Mouse (Mus musculus) heart, adult 2 months (tissue): Measurements from ENCODE around the gene Elovl6. TPM values are rescaled to one million over a fixed set of nuclear protein-coding genes. Genes with fewer than 3 reads are reported as not detected.

Experiments used
- DNase-seq, 2 experiments: peaks; one replicate each; pipeline ENCODE4 v3.0.0; 2021
- H3K27ac ChIP-seq: fragments of 200-600 bp; 2 replicates; pipeline ENCODE4 v1.8.1; 2022
- H3K27me3 ChIP-seq: fragments of 200-500 bp; 2 replicates; pipeline ENCODE4 v1.6.1; 2012; ENCODE audit warnings: mild to moderate bottlenecking, low read length, inconsistent platforms, mixed read lengths; ENCODE audit not compliant: control insufficient read depth, insufficient read depth
- H3K36me3 ChIP-seq: fragments of 200-500 bp; 2 replicates; pipeline ENCODE4 v1.6.1; 2012; ENCODE audit warnings: low read length, inconsistent platforms; ENCODE audit not compliant: control insufficient read depth, insufficient read depth
- H3K4me1 ChIP-seq: fragments of 200-500 bp; 2 replicates; pipeline ENCODE4 v1.6.1; 2011; ENCODE audit warnings: low read length; ENCODE audit not compliant: control insufficient read depth, insufficient read depth
- H3K4me3 ChIP-seq: fragments of 200-600 bp; 2 replicates; pipeline ENCODE4 v1.8.1; 2022
- H3K79me2 ChIP-seq: fragments of 200-500 bp; replicated peaks from 2 replicates; pipeline ENCODE4 v1.6.1; 2012; ENCODE audit warnings: mild to moderate bottlenecking, inconsistent platforms, low read length, moderate library complexity, mixed read lengths; ENCODE audit not compliant: control insufficient read depth, insufficient read depth
- H3K9ac ChIP-seq: fragments of 200-500 bp; 2 replicates; pipeline ENCODE4 v1.6.1; 2012; ENCODE audit warnings: low read depth, mild to moderate bottlenecking, control low read depth, inconsistent platforms, low read length, mixed read lengths
- CTCF ChIP-seq: fragments of 200-600 bp; IDR thresholded peaks from 2 replicates; pipeline ENCODE4 v1.8.1; 2022; ENCODE audit warnings: antibody characterized with exemption, mild to moderate bottlenecking, moderate library complexity
- EP300 ChIP-seq: fragments of 200-500 bp; IDR thresholded peaks from 2 replicates; pipeline ENCODE4 v1.6.1; 2011; ENCODE audit warnings: low read depth, low read length, control low read depth; ENCODE audit not compliant: insufficient read depth
- POLR2A ChIP-seq: fragments of 200-500 bp; IDR thresholded peaks from 2 replicates; pipeline ENCODE4 v1.6.1; 2011; ENCODE audit warnings: mild to moderate bottlenecking, low read depth, low read length, control low read depth; ENCODE audit not compliant: insufficient read depth
- WGBS: fragments of 180-500 bp; shearing (Covaris S2); methylation state at CpG from one replicate; pipeline ENCODE4 v1.1.7; 2018; 5-methylcytosine and 5-hydroxymethylcytosine counted together
- intact Hi-C: fragments of 180-260 bp; cut with DNase I; formaldehyde crosslinking; loops from one replicate; pipeline ENCODE4 v1.15.1; 2025
- polyA plus RNA-seq: library from polyadenylated mRNA; depleted of rRNA; stranded (reverse); fragments of >200 nt; gene quantifications from 2 replicates; pipeline ENCODE4 v1.2.3, GENCODE M21; 2012
- total RNA-seq, 2 experiments: library from RNA; stranded (reverse); gene quantifications; 2 replicates each; pipeline ENCODE4 v1.2.3; 2021

The Elovl6 gene
- total and polyA plus RNA-seq, 3 experiments: 1.3 to 19.8 (median 1.7) TPM

GRCm38 (mm10) chr3:129563807-129564206 lies 31.7 kb downstream of the Elovl6 start:
- H3K27ac ChIP-seq: no peak overlapping the region
- TF ChIP-seq EP300: no peak
- WGBS: 93% methylated on average over 4 of the region's 4 CpGs
- H3K4me3 ChIP-seq: no peak overlapping the region
- intact Hi-C loops: no loop called here
- no peaks in the 10 kb centered on the region for H3K4me1 ChIP-seq
- no peaks in the 10 kb centered on the region for H3K79me2 ChIP-seq
- no peaks in the 10 kb centered on the region for H3K36me3 ChIP-seq
- no peaks in the 10 kb centered on the region for H3K27me3 ChIP-seq
- H3K9ac ChIP-seq: no peak overlapping the region
- no peak for DNase-seq

GRCm38 (mm10) chr3:129564852-129565251 lies 32.7 kb downstream of the Elovl6 start:
- Histone ChIP-seq H3K4me3 (no peak overlapping the region), H3K4me1 (no peaks in the 10 kb centered on the region), H3K27ac (no peak overlapping the region), H3K27me3 (no peaks in the 10 kb centered on the region), H3K9ac (no peak overlapping the region), H3K79me2 (no peaks in the 10 kb centered on the region), H3K36me3 (no peaks in the 10 kb centered on the region)
- no peak for DNase-seq
- WGBS: 87% methylated on average over 2 of the region's 2 CpGs
- intact Hi-C loops: no loop called here
- TF ChIP-seq CTCF (no peak), POLR2A (no peak), EP300 (no peak)

- intact Hi-C loops: no loop called here
- no peak for DNase-seq
- no peaks in the 10 kb centered on the region for H3K36me3 ChIP-seq
- 0 out of 2 replicates have a peak, but pooled peaks cover 1% of the 10 kb centered on the region for H3K27me3 ChIP-seq
- H3K79me2 ChIP-seq: no peaks in the 10 kb centered on the region
- TF ChIP-seq POLR2A (no peak), CTCF (no peak), EP300 (no peak)
- H3K4me1 ChIP-seq: no peaks in the 10 kb centered on the region
- H3K9ac ChIP-seq: no peak overlapping the region
- 92% methylated on average over 8 of the region's 8 CpGs for WGBS
- no peak overlapping the region for H3K27ac ChIP-seq
- no peak overlapping the region for H3K4me3 ChIP-seq
These were observed 33.3 kb downstream of the Elovl6 start for GRCm38 (mm10) chr3:129565458-129565857.

- Histone ChIP-seq H3K36me3 (no peaks in the 10 kb centered on the region), H3K9ac (no peak overlapping the region), H3K27me3 (0 out of 2 replicates have a peak, but pooled peaks cover 1% of the 10 kb centered on the region), H3K27ac (no peak overlapping the region), H3K4me3 (no peak overlapping the region), H3K79me2 (no peaks in the 10 kb centered on the region), H3K4me1 (no peaks in the 10 kb centered on the region)
- intact Hi-C loops: no loop called here
- 85% methylated on average over 2 of the region's 2 CpGs for WGBS
- no peak for TF ChIP-seq EP300
- no peak for TF ChIP-seq POLR2A
- TF ChIP-seq CTCF: no peak
- DNase-seq: no peak
These were observed 33.9 kb downstream of the Elovl6 start for GRCm38 (mm10) chr3:129566013-129566412.

- intact Hi-C loops: no loop called here
- no peak for TF ChIP-seq POLR2A
- TF ChIP-seq CTCF: no peak
- Histone ChIP-seq H3K9ac (no peak overlapping the region), H3K27ac (no peak overlapping the region), H3K4me3 (no peak overlapping the region), H3K4me1 (no peaks in the 10 kb centered on the region), H3K36me3 (no peaks in the 10 kb centered on the region), H3K79me2 (no peaks in the 10 kb centered on the region), H3K27me3 (0 out of 2 replicates have a peak, but pooled peaks cover 1% of the 10 kb centered on the region)
- peak in 1 of 2 experiments; percentile 4 for DNase-seq
- 74% methylated on average over 5 of the region's 5 CpGs for WGBS
These were observed 34.7 kb downstream of the Elovl6 start for GRCm38 (mm10) chr3:129566876-129567275.

- TF ChIP-seq CTCF: no peak
- TF ChIP-seq EP300: no peak
- no peak for TF ChIP-seq POLR2A
- Histone ChIP-seq H3K27me3 (0 out of 2 replicates have a peak, but pooled peaks cover 1% of the 10 kb centered on the region), H3K36me3 (no peaks in the 10 kb centered on the region), H3K4me1 (no peaks in the 10 kb centered on the region), H3K79me2 (no peaks in the 10 kb centered on the region), H3K4me3 (no peak overlapping the region), H3K27ac (no peak overlapping the region), H3K9ac (no peak overlapping the region)
- WGBS: 80% methylated on average over 7 of the region's 7 CpGs
- DNase-seq: no peak
- intact Hi-C loops: no loop called here
These were observed 36.4 kb downstream of the Elovl6 start for GRCm38 (mm10) chr3:129568506-129568905.
